Mouse (Mus musculus): ENCODE measurements at regions not wholly inside any gene's neighbourhood (a gene's known extent, or its start where the extent isn't known, plus 50 kb on each side); places are given as distances from the start of the nearest gene placed in this dataset.

GRCm38 (mm10) chr12:106582760-106583159 is 572.7 kb downstream of the Vrk1 start:
- Histone ChIP-seq H3K4me3 (ENCODE audit: low read depth, low read length) (no peak overlapping the region), H3K4me2 (ENCODE audit: low read depth, low read length) (no peak overlapping the region), H3K27me3 (ENCODE audit: control insufficient read depth, insufficient read depth, low read depth, low read length) (no peaks in the 10 kb centered on the region), H3K27ac (ENCODE audit: low read length) (no peak overlapping the region), H3K9me3 (replicated peaks; ENCODE audit: control insufficient read depth, low read length) (no peaks in the 10 kb centered on the region), H3K4me1 (ENCODE audit: control insufficient read depth, low read depth, low read length) (no peaks in the 10 kb centered on the region), H3K9ac (ENCODE audit: low read depth, low read length) (no peak overlapping the region), H3K36me3 (ENCODE audit: control insufficient read depth, insufficient read depth) (no peaks in the 10 kb centered on the region)
- ATAC-seq (ENCODE audit: low read depth): no peak
- 47% methylated on average over 9 of the region's 9 CpGs for WGBS (ENCODE audit: insufficient replicate concordance)

GRCm38 (mm10) chr12:106585626-106586025 is 575.6 kb downstream of the Vrk1 start:
- H3K27me3 ChIP-seq (ENCODE audit: control insufficient read depth, insufficient read depth, low read depth, low read length): no peaks in the 10 kb centered on the region
- H3K9ac ChIP-seq (ENCODE audit: low read depth, low read length): no peak overlapping the region
- H3K36me3 ChIP-seq (ENCODE audit: control insufficient read depth, insufficient read depth): no peaks in the 10 kb centered on the region
- no peak for ATAC-seq (ENCODE audit: low read depth)
- no peaks in the 10 kb centered on the region for H3K4me1 ChIP-seq (ENCODE audit: control insufficient read depth, low read depth, low read length)
- no peak overlapping the region for H3K4me3 ChIP-seq (ENCODE audit: low read depth, low read length)
- H3K9me3 ChIP-seq (replicated peaks; ENCODE audit: control insufficient read depth, low read length): no peaks in the 10 kb centered on the region
- H3K4me2 ChIP-seq (ENCODE audit: low read depth, low read length): no peak overlapping the region
- WGBS (ENCODE audit: insufficient replicate concordance): 53% methylated on average over 5 of the region's 5 CpGs
- H3K27ac ChIP-seq (ENCODE audit: low read length): no peak overlapping the region

- H3K27ac ChIP-seq (ENCODE audit: low read length): no peak overlapping the region
- no peak overlapping the region for H3K9ac ChIP-seq (ENCODE audit: low read depth, low read length)
- no peaks in the 10 kb centered on the region for H3K4me1 ChIP-seq (ENCODE audit: control insufficient read depth, low read depth, low read length)
- H3K36me3 ChIP-seq (ENCODE audit: control insufficient read depth, insufficient read depth): no peaks in the 10 kb centered on the region
- no peak overlapping the region for H3K4me3 ChIP-seq (ENCODE audit: low read depth, low read length)
- H3K9me3 ChIP-seq (replicated peaks; ENCODE audit: control insufficient read depth, low read length): no peaks in the 10 kb centered on the region
- no peak overlapping the region for H3K4me2 ChIP-seq (ENCODE audit: low read depth, low read length)
- ATAC-seq (ENCODE audit: low read depth): no peak
- 72% methylated on average over 9 of the region's 9 CpGs for WGBS (ENCODE audit: insufficient replicate concordance)
- H3K27me3 ChIP-seq (ENCODE audit: control insufficient read depth, insufficient read depth, low read depth, low read length): no peaks in the 10 kb centered on the region; the same call in 1 of the 2 replicates
These were observed 582.7 kb downstream of the Vrk1 start for GRCm38 (mm10) chr12:106592686-106593085.

GRCm38 (mm10) chr12:106597636-106598035 is 587.6 kb downstream of the Vrk1 start:
- H3K27ac ChIP-seq (ENCODE audit: low read length): no peak overlapping the region
- H3K27me3 ChIP-seq (ENCODE audit: control insufficient read depth, insufficient read depth, low read depth, low read length): no peaks in the 10 kb centered on the region; the same call in 1 of the 2 replicates
- H3K9me3 ChIP-seq (replicated peaks; ENCODE audit: control insufficient read depth, low read length): no peaks in the 10 kb centered on the region; the same call in 1 of the 2 replicates
- no peaks in the 10 kb centered on the region for H3K4me1 ChIP-seq (ENCODE audit: control insufficient read depth, low read depth, low read length)
- no peak overlapping the region for H3K4me2 ChIP-seq (ENCODE audit: low read depth, low read length)
- H3K9ac ChIP-seq (ENCODE audit: low read depth, low read length): no peak overlapping the region
- H3K36me3 ChIP-seq (ENCODE audit: control insufficient read depth, insufficient read depth): no peaks in the 10 kb centered on the region
- no peak for ATAC-seq (ENCODE audit: low read depth)
- H3K4me3 ChIP-seq (ENCODE audit: low read depth, low read length): no peak overlapping the region
- 11% methylated on average over 12 of the region's 12 CpGs for WGBS (ENCODE audit: insufficient replicate concordance)

- ATAC-seq (ENCODE audit: low read depth): no peak
- H3K9me3 ChIP-seq (replicated peaks; ENCODE audit: control insufficient read depth, low read length): no peaks in the 10 kb centered on the region
- H3K4me1 ChIP-seq (ENCODE audit: control insufficient read depth, low read depth, low read length): no peaks in the 10 kb centered on the region
- H3K27ac ChIP-seq (ENCODE audit: low read length): no peak overlapping the region
- no peaks in the 10 kb centered on the region for H3K27me3 ChIP-seq (ENCODE audit: control insufficient read depth, insufficient read depth, low read depth, low read length)
- H3K9ac ChIP-seq (ENCODE audit: low read depth, low read length): no peak overlapping the region
- H3K4me2 ChIP-seq (ENCODE audit: low read depth, low read length): no peak overlapping the region
- H3K4me3 ChIP-seq (ENCODE audit: low read depth, low read length): no peak overlapping the region
- H3K36me3 ChIP-seq (ENCODE audit: control insufficient read depth, insufficient read depth): no peaks in the 10 kb centered on the region
These were observed 597.2 kb downstream of the Vrk1 start for GRCm38 (mm10) chr12:106607240-106607639.

- WGBS (ENCODE audit: insufficient replicate concordance): 55% methylated on average over 11 of the region's 11 CpGs
- Histone ChIP-seq H3K36me3 (ENCODE audit: control insufficient read depth, insufficient read depth) (no peaks in the 10 kb centered on the region), H3K9ac (ENCODE audit: low read depth, low read length) (no peak overlapping the region), H3K9me3 (replicated peaks; ENCODE audit: control insufficient read depth, low read length) (no peaks in the 10 kb centered on the region), H3K4me2 (ENCODE audit: low read depth, low read length) (no peak overlapping the region), H3K4me3 (ENCODE audit: low read depth, low read length) (no peak overlapping the region), H3K27ac (ENCODE audit: low read length) (no peak overlapping the region), H3K27me3 (ENCODE audit: control insufficient read depth, insufficient read depth, low read depth, low read length) (no peaks in the 10 kb centered on the region), H3K4me1 (ENCODE audit: control insufficient read depth, low read depth, low read length) (no peaks in the 10 kb centered on the region)
- ATAC-seq (ENCODE audit: low read depth): no peak
These were observed 597.8 kb downstream of the Vrk1 start for GRCm38 (mm10) chr12:106607655-106608337.

- ATAC-seq (ENCODE audit: low read depth): no peak
- Histone ChIP-seq H3K27ac (ENCODE audit: low read length) (no peak overlapping the region), H3K4me1 (ENCODE audit: control insufficient read depth, low read depth, low read length) (no peaks in the 10 kb centered on the region), H3K9me3 (replicated peaks; ENCODE audit: control insufficient read depth, low read length) (no peaks in the 10 kb centered on the region; the same call in 1 of the 2 replicates), H3K27me3 (ENCODE audit: control insufficient read depth, insufficient read depth, low read depth, low read length) (no peaks in the 10 kb centered on the region), H3K4me3 (ENCODE audit: low read depth, low read length) (no peak overlapping the region), H3K36me3 (ENCODE audit: control insufficient read depth, insufficient read depth) (no peaks in the 10 kb centered on the region), H3K9ac (ENCODE audit: low read depth, low read length) (no peak overlapping the region), H3K4me2 (ENCODE audit: low read depth, low read length) (no peak overlapping the region)
- WGBS (ENCODE audit: insufficient replicate concordance): 71% methylated on average over 6 of the region's 6 CpGs
These were observed 608.7 kb downstream of the Vrk1 start for GRCm38 (mm10) chr12:106618684-106619083.

- Histone ChIP-seq H3K36me3 (ENCODE audit: control insufficient read depth, insufficient read depth) (no peaks in the 10 kb centered on the region), H3K27ac (ENCODE audit: low read length) (no peak overlapping the region), H3K4me2 (ENCODE audit: low read depth, low read length) (no peak overlapping the region), H3K4me1 (ENCODE audit: control insufficient read depth, low read depth, low read length) (no peaks in the 10 kb centered on the region), H3K9ac (ENCODE audit: low read depth, low read length) (no peak overlapping the region), H3K27me3 (ENCODE audit: control insufficient read depth, insufficient read depth, low read depth, low read length) (no peaks in the 10 kb centered on the region), H3K4me3 (ENCODE audit: low read depth, low read length) (no peak overlapping the region), H3K9me3 (replicated peaks; ENCODE audit: control insufficient read depth, low read length) (no peaks in the 10 kb centered on the region)
- ATAC-seq (ENCODE audit: low read depth): no peak
- 58% methylated on average over 15 of the region's 15 CpGs for WGBS (ENCODE audit: insufficient replicate concordance)
These were observed 616.8 kb downstream of the Vrk1 start for GRCm38 (mm10) chr12:106626786-106627185.

- no peak for ATAC-seq (ENCODE audit: low read depth)
- Histone ChIP-seq H3K27ac (ENCODE audit: low read length) (no peak overlapping the region), H3K36me3 (ENCODE audit: control insufficient read depth, insufficient read depth) (no peaks in the 10 kb centered on the region), H3K4me3 (ENCODE audit: low read depth, low read length) (no peak overlapping the region), H3K9ac (ENCODE audit: low read depth, low read length) (no peak overlapping the region), H3K4me2 (ENCODE audit: low read depth, low read length) (no peak overlapping the region), H3K27me3 (ENCODE audit: control insufficient read depth, insufficient read depth, low read depth, low read length) (no peaks in the 10 kb centered on the region), H3K4me1 (ENCODE audit: control insufficient read depth, low read depth, low read length) (no peaks in the 10 kb centered on the region), H3K9me3 (replicated peaks; ENCODE audit: control insufficient read depth, low read length) (no peaks in the 10 kb centered on the region)
- WGBS (ENCODE audit: insufficient replicate concordance): 46% methylated on average over 7 of the region's 7 CpGs
These were observed 622.5 kb downstream of the Vrk1 start for GRCm38 (mm10) chr12:106632566-106632965.

All from liver, embryonic 16.5 days (tissue).